Mouse (Mus musculus): ENCODE measurements at regions not wholly inside any gene's neighbourhood (a gene's known extent, or its start where the extent isn't known, plus 50 kb on each side); places are given as distances from the start of the nearest gene placed in this dataset.

DNA sequence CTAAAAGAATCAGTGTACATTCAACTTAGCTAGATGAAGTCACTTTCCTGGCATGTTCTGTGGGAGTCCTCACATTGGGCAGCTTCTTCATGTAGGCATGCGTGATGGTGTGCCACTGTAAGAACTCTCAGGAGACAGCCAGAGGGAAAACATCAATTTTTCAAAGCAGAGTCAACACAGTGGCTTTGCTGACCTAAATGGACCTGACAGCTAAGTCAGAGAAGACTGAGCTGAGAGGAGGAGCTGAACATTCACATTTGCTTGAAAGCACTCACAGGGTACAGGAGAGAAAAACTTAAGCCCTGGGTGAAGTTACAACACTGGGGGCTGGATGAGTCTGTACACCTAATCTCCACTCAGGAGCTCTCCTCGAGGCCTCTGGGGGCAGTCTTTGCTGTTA is 64.9 kb upstream of the Rfpl4b start:
- TF ChIP-seq POLR2A (IDR thresholded peaks at IDR 0.05; ENCODE audit: insufficient read depth, low read depth, low read length), result no peak
- no peak for TF ChIP-seq EP300 (IDR thresholded peaks at IDR 0.05; ENCODE audit: insufficient read depth, low read depth, low read length)
